Mouse (Mus musculus): ENCODE data around the gene Aprt. TPM values are rescaled to one million over a fixed set of nuclear protein-coding genes. Genes with fewer than 3 reads are reported as not detected.

The Aprt gene
- polyA plus RNA-seq, 1 experiment from 2014 or later: 247 TPM

DNA sequence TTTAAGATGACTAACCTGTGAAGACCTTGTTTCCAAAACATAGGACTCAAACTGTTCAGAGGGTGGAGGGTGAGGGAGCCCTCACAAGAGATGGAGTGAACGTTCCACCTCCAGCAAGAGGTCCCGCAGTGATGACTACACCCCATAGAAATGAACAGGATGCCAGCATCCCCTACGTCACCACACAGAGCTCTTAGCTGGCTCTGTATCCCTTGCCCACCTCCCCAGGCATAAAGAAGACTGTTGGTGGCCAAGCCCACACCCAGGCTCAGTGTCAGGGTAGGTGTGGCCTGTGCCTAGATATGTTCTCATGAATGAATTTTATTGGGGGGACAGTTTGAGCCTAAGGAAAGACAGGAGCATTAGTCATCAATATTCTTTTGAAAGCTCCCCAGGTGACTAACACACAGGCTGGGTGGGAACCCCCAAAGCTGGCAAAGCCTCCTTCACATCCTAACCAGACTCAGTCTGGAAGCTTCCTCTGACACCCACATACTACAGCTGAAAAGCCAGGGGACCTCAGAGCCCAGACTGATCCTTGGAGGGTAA is 27.7 kb downstream of the Aprt start:
- Histone ChIP-seq H3K36me3 (ENCODE audit: control insufficient read depth, insufficient read depth, low read length) (no peaks in the 10 kb centered on the region), H3K4me1 (ENCODE audit: control insufficient read depth, insufficient read depth, low read length) (no peaks in the 10 kb centered on the region)
- WGBS: 92% methylated on average over 3 of the region's 3 CpGs

GRCm38 (mm10) chr8:122548331-122548730 is 28.4 kb downstream of the Aprt start:
- WGBS: 85% methylated on average over 13 of the region's 13 CpGs
- H3K27ac ChIP-seq (ENCODE audit: low read depth, low read length): no peak overlapping the region
- no peaks in the 10 kb centered on the region for H3K36me3 ChIP-seq (ENCODE audit: control insufficient read depth, insufficient read depth, low read length)
- H3K27me3 ChIP-seq (replicated peaks; ENCODE audit: control insufficient read depth, insufficient read depth, low read length): peaks cover 27% of the 10 kb centered on the region
- no peak for DNase-seq (ENCODE audit: low spot score)
- no peaks in the 10 kb centered on the region for H3K4me1 ChIP-seq (ENCODE audit: control insufficient read depth, insufficient read depth, low read length)
- H3K9me3 ChIP-seq (replicated peaks; ENCODE audit: control insufficient read depth, low read length): no peaks in the 10 kb centered on the region
- H3K9ac ChIP-seq (ENCODE audit: low read length): no peak overlapping the region
- no peak for ATAC-seq
- H3K4me2 ChIP-seq (ENCODE audit: low read length): no peak overlapping the region
- H3K4me3 ChIP-seq (ENCODE audit: low read depth, low read length): no peak overlapping the region

More for the DNA sequence above, 27.7 kb downstream of the Aprt start:
- Histone ChIP-seq H3K9me3 (replicated peaks; ENCODE audit: control insufficient read depth, low read length) (no peaks in the 10 kb centered on the region), H3K27ac (ENCODE audit: low read depth, low read length) (no peak overlapping the region), H3K4me2 (ENCODE audit: low read length) (no peak overlapping the region), H3K27me3 (replicated peaks; ENCODE audit: control insufficient read depth, insufficient read depth, low read length) (peaks cover 27% of the 10 kb centered on the region), H3K4me3 (ENCODE audit: low read depth, low read length) (no peak overlapping the region), H3K9ac (ENCODE audit: low read length) (no peak overlapping the region)
- ATAC-seq (no peak), DNase-seq (ENCODE audit: low spot score) (no peak)

DNA sequence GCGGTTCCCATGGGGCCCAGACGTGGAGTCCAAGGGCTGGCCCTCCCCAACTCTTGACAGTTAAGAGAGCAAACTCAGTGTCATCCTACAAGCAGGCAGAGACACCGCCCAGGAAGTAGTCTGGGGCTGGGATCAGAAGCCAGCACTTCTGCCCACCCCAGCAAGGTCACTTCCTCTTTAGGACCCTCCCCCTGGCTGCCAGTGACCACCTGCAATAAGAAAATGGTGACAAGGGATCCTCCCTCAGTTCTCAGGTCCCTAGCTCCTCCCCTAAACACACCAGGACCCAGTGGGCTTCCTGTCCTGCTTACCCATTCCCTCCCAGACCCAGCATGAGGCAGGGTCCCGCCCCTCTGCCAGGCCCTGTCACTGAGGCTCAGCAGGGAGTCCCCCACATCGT is 28.9 kb downstream of the Aprt start:
- Histone ChIP-seq H3K36me3 (ENCODE audit: control insufficient read depth, insufficient read depth, low read length) (no peaks in the 10 kb centered on the region), H3K9ac (ENCODE audit: low read length) (no peak overlapping the region), H3K4me3 (ENCODE audit: low read depth, low read length) (no peak overlapping the region), H3K9me3 (replicated peaks; ENCODE audit: control insufficient read depth, low read length) (no peaks in the 10 kb centered on the region), H3K27me3 (replicated peaks; ENCODE audit: control insufficient read depth, insufficient read depth, low read length) (peaks cover 27% of the 10 kb centered on the region), H3K4me2 (ENCODE audit: low read length) (no peak overlapping the region), H3K4me1 (ENCODE audit: control insufficient read depth, insufficient read depth, low read length) (no peaks in the 10 kb centered on the region), H3K27ac (ENCODE audit: low read depth, low read length) (no peak overlapping the region)
- ATAC-seq (no peak), DNase-seq (ENCODE audit: low spot score) (no peak)
- WGBS: 42% methylated on average over 5 of the region's 5 CpGs

GRCm38 (mm10) chr8:122546811-122547453 is 29.8 kb downstream of the Aprt start:
- Histone ChIP-seq H3K27me3 (replicated peaks; ENCODE audit: control insufficient read depth, insufficient read depth, low read length) (peaks cover 27% of the 10 kb centered on the region), H3K4me1 (ENCODE audit: control insufficient read depth, insufficient read depth, low read length) (no peaks in the 10 kb centered on the region), H3K36me3 (ENCODE audit: control insufficient read depth, insufficient read depth, low read length) (no peaks in the 10 kb centered on the region), H3K4me3 (ENCODE audit: low read depth, low read length) (no peak overlapping the region), H3K9ac (ENCODE audit: low read length) (no peak overlapping the region), H3K27ac (ENCODE audit: low read depth, low read length) (no peak overlapping the region), H3K9me3 (replicated peaks; ENCODE audit: control insufficient read depth, low read length) (no peaks in the 10 kb centered on the region), H3K4me2 (ENCODE audit: low read length) (no peak overlapping the region)
- ATAC-seq: no peak
- DNase-seq (ENCODE audit: low spot score): no peak
- WGBS: 79% methylated on average over 24 of the region's 24 CpGs

DNA sequence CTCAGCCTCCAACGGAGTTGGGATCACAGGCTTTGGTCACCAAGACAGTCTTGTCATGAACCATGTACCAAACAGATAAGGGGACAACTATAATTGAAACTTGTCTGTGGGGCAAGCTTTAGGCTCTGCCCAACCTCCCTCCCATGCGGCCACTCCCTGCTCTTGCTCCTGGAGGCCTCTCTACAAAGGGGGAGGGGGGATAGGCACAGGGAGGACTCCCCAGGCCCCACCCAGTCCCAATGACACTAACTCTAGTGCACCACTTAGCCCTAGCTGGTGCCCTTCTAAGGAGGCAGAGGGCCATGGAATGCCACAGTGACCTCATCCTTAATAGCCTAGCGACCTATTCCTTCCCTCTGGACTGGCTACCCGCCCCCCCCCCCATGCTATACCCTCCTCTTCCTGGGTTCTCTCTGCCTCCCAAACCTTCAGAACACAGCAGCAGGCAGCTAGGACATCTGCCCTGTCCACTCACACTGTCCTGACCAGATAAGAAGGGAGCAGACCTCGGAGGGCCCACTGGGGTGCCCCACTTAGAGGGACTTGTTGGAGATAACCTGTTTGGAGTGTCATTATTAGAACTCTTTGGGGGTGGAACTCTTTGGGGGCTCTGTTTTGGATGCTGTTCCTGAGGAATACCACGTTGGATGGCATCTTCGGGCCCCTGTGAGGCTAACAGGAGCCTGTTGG is 30.5 kb downstream of the Aprt start:
- DNase-seq (ENCODE audit: low spot score) (no peak), ATAC-seq (no peak)
- WGBS: 87% methylated on average over 6 of the region's 7 CpGs
- no peak overlapping the region for H3K9ac ChIP-seq (ENCODE audit: low read length)
- H3K36me3 ChIP-seq (ENCODE audit: control insufficient read depth, insufficient read depth, low read length): no peaks in the 10 kb centered on the region
- H3K27me3 ChIP-seq (replicated peaks; ENCODE audit: control insufficient read depth, insufficient read depth, low read length): peaks cover 19% of the 10 kb centered on the region
- no peak overlapping the region for H3K4me3 ChIP-seq (ENCODE audit: low read depth, low read length)
- no peaks in the 10 kb centered on the region for H3K9me3 ChIP-seq (replicated peaks; ENCODE audit: control insufficient read depth, low read length)
- no peak overlapping the region for H3K4me2 ChIP-seq (ENCODE audit: low read length)
- H3K4me1 ChIP-seq (ENCODE audit: control insufficient read depth, insufficient read depth, low read length): no peaks in the 10 kb centered on the region
- H3K27ac ChIP-seq (ENCODE audit: low read depth, low read length): no peak overlapping the region

DNA sequence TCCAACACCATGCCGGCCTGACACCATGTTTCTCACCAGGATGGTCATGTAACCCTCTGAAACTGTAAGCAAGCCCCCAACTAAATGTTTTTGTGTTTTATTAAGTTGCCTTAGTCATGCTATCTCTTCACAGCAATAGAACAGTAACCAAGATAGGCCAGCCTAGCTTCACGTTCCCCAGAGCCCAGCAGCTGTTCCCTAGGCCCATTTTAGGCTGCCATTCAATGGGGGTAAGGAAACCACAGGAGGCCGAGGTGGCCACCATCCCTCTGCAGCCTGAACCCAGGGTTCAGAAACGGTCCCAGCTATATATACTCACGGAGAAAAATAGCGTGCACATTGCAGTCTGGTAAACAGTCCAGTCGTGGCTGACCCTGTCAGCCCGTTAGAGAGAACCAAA is 32.6 kb downstream of the Aprt start:
- no peaks in the 10 kb centered on the region for H3K9me3 ChIP-seq (replicated peaks; ENCODE audit: control insufficient read depth, low read length)
- H3K4me2 ChIP-seq (ENCODE audit: low read length): no peak overlapping the region
- H3K27me3 ChIP-seq (replicated peaks; ENCODE audit: control insufficient read depth, insufficient read depth, low read length): no peaks in the 10 kb centered on the region
- no peak overlapping the region for H3K27ac ChIP-seq (ENCODE audit: low read depth, low read length)
- DNase-seq (ENCODE audit: low spot score): no peak
- H3K4me3 ChIP-seq (ENCODE audit: low read depth, low read length): no peak overlapping the region
- H3K36me3 ChIP-seq (ENCODE audit: control insufficient read depth, insufficient read depth, low read length): no peaks in the 10 kb centered on the region
- 86% methylated on average over 8 of the region's 8 CpGs for WGBS
- H3K4me1 ChIP-seq (ENCODE audit: control insufficient read depth, insufficient read depth, low read length): no peaks in the 10 kb centered on the region
- ATAC-seq: no peak
- H3K9ac ChIP-seq (ENCODE audit: low read length): no peak overlapping the region

DNA sequence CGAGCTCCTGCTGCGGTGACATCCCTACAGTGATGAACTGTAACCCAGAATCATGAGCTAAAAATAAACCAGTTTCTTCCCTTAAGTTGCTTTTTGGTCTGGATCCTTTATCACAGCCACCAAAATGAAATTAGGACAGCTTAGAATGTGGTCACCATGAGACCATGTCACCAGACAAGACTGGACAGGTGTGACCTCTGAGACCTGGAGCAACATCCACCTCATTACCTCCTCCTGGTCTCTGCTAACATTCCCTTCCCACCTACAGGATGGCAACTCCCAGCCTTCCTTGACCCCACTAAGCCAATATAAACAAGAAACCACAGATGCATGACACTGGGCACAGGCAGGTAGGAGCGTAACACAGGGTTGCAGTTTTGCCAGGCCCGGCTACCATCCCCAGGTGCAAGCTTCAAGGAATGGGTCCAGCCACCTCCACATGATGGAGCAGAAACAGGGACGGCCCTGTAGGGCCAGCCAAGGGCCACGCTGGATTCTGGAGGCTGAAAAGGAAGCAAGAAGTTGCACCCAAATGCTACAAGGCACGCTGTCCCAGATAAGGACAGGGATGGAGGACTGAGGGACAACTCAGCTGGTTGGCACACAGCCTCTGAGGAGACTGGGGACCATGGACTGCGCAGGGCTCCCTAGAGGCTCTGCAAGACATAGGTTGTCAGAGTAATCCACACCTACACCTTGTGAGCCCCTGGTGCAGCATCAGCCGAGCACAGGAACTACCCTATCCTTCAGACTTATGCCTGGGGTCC is 38.2 kb downstream of the Aprt start:
- WGBS: 89% methylated on average over 9 of the region's 9 CpGs
- H3K27me3 ChIP-seq (replicated peaks; ENCODE audit: control insufficient read depth, insufficient read depth, low read length): no peaks in the 10 kb centered on the region
- DNase-seq (ENCODE audit: low spot score) (no peak), ATAC-seq (no peak)
- H3K36me3 ChIP-seq (ENCODE audit: control insufficient read depth, insufficient read depth, low read length): no peaks in the 10 kb centered on the region
- H3K9me3 ChIP-seq (replicated peaks; ENCODE audit: control insufficient read depth, low read length): no peaks in the 10 kb centered on the region
- H3K9ac ChIP-seq (ENCODE audit: low read length): no peak overlapping the region
- no peak overlapping the region for H3K27ac ChIP-seq (ENCODE audit: low read depth, low read length)
- H3K4me1 ChIP-seq (ENCODE audit: control insufficient read depth, insufficient read depth, low read length): no peaks in the 10 kb centered on the region
- no peak overlapping the region for H3K4me3 ChIP-seq (ENCODE audit: low read depth, low read length)
- no peak overlapping the region for H3K4me2 ChIP-seq (ENCODE audit: low read length)

DNA sequence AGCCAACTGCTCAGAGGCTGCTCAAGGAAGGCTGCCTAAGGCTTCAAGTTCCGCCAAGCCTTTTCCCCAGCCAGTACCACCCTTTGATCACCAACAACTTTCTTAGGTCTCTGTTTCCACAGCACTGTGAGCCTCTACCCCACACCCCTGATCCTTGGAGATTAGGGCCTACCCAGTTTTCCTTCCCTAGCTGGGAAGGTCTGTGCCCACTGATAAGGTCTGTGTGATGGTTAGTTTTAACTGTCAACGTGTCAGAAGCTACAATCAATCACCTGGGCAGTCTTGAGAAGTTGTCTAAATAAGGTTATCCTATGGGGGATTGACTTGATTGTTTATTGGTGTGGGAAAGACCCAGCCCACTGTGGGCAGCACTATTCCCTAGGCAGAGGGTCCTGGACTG is 38.9 kb downstream of the Aprt start:
- H3K27ac ChIP-seq (ENCODE audit: low read depth, low read length): no peak overlapping the region
- no peaks in the 10 kb centered on the region for H3K36me3 ChIP-seq (ENCODE audit: control insufficient read depth, insufficient read depth, low read length)
- no peak overlapping the region for H3K9ac ChIP-seq (ENCODE audit: low read length)
- no peaks in the 10 kb centered on the region for H3K4me1 ChIP-seq (ENCODE audit: control insufficient read depth, insufficient read depth, low read length)
- no peak for DNase-seq (ENCODE audit: low spot score)
- 92% methylated on average over 2 of the region's 2 CpGs for WGBS
- H3K27me3 ChIP-seq (replicated peaks; ENCODE audit: control insufficient read depth, insufficient read depth, low read length): no peaks in the 10 kb centered on the region
- no peak overlapping the region for H3K4me2 ChIP-seq (ENCODE audit: low read length)
- no peak overlapping the region for H3K4me3 ChIP-seq (ENCODE audit: low read depth, low read length)
- H3K9me3 ChIP-seq (replicated peaks; ENCODE audit: control insufficient read depth, low read length): no peaks in the 10 kb centered on the region
- no peak for ATAC-seq

All from forebrain, embryonic 14.5 days (tissue).